Mouse (Mus musculus): ENCODE results near the gene Lonp2.

Gene Lonp2

DNA sequence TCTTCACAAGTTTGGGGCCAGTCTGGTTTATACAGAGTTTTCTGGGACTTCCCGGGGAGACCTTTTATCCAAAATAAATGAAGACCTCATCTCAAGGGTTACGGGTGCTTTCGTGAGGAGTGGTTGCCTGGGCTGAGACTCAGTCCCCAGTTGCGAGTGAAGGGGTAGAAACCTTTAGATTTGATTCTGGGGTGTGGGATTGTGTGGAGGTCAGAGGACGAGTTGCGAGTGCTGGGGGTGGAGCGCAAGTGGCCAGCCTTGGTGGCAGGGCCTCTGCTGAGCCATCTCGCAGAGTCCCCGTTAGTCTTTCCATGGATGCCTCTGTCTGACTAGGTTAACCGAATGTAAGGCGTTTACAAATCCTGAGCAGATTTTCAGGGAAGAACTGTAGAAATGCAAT is 122.7 kb downstream of the Lonp2 start:
- no peak for DNase-seq (ENCODE audit: low read depth, low spot score)

DNA sequence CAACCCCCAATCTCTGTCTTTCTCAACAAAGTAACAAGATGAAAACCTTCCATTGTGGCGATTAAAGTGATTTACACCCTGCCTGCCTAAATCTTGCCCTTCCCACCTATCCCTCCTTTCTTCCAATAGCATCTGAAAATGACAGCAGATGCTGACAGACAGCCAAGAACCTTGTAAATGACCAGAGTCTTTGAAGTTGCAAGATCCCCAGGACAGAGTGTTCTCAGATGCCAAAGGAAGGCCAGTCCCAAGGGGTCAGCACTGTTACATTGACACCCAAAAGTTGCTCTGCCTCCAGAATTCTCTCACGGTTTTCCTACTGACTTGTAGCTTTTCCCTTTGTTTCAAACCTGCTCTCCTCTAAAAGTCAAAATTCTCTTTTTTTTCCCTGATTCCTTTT is 126.0 kb downstream of the Lonp2 start:
- DNase-seq (ENCODE audit: low read depth, low spot score), result no peak

DNA sequence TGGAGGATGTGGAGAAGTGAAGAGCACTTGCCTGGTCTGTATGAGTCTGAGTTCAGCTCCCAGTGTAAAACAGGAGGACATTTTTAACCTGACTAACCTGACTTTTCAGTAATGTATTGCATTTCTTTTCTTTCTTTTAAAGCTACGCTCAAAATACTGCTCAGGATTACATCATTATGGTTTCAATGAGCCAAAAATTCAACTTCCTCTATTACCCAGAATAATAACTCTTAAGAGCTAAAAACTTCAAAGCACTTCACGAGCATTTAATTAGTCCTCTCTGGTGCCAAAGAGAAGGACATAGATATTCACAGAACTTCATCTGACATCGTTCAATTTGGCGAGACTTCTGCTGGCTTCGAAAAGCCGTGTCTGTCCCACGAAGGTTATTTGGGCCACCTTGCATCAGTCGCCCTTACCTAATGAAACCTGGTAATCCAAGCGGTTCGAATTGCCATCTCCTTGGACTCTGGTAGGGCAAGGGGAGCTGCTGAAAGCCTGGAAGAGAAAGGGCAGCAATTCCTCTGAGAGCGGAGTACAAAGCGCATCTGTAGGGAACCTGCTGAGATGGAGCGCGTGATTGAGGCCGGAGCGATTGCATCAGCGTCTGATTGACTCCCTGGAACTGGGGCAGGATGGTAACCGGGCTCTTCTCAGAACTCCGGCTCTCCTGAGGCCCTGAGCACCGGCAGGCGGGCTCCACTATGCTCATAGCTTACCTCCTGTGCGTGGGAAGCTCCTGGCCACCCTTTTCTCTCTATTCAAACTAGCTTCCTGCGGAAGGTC is 133.3 kb downstream of the Lonp2 start:
- DNase-seq (ENCODE audit: low read depth, low spot score), result no peak

DNA sequence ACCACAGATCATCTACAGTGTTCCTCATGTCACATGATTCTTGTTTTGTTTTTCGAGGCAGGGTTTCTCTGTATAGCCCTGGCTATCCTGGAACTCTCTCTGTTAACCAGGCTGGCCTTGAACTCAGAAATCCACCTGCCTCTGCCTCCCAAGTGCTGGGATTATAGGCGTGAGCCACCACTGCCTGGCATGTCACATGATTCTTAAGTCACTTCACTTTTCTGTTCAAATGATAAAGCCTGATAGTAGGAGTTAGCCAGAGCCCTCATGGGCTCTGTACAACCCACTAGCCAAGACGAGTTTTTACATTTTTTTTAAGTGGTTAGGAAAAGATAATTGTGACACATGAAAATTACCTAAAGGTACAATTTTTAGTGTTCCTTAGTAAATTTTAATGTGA is 134.8 kb downstream of the Lonp2 start:
- no peak for DNase-seq (ENCODE audit: low read depth, low spot score)

DNA sequence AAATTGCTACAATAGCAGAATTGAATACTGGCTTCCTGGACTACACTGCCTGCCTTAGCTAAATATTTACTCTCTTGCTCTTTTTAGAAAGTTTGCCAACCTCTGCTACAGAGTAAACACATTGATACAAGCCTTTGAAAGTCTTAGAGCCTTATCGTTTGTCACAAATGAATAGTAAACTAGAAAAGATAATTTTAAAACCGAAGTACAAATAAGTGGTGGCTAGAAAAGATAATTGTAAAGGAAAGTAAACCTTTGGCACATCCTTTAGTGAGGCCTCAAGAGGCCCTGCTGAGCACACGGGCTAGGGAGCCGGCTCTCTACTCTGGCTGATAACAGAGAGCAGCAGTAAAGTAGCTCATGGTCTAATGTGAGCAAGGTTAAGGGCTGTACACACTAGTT is 135.2 kb downstream of the Lonp2 start:
- DNase-seq (ENCODE audit: low read depth, low spot score), result no peak

DNA sequence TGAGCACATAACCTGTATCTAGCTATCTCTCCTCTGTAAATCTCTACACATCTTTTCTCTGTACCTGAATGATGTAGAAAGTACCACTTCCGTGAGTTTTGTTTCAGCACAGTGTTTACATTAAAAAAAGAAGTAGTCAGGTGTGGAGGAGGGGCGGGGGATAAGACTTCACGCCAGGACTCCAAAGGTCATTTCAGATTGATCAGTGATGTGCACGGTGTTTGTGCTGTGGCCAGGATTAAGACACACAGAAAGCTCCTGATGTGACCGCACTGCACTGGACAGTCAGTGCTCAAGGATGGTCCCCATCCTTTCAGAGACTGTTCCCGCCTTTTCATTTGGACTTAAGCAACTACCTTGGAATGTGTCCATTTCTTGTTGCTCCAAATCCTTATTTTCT is 136.9 kb downstream of the Lonp2 start:
- DNase-seq (ENCODE audit: low read depth, low spot score), result no peak

DNA sequence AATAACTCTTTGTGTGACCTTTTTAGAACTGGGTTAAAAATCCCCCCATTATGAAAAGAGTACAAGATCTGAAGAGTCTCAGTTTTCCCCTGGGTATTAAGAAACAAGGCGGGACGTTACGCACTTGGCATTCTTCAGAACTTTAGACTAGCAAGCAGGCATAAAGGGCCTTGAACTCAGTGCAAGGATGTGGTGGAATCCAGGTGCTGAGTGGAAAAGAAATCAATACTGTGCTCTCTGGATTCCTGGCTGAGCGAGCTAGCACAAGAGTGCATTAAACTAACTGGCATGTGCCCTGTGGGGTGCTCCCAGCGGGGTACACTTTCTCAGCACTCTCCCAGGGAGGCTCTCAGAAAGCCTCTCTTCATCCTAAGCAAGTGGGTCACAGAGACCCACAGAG is 139.0 kb downstream of the Lonp2 start:
- DNase-seq (ENCODE audit: low read depth, low spot score), result no peak

DNA sequence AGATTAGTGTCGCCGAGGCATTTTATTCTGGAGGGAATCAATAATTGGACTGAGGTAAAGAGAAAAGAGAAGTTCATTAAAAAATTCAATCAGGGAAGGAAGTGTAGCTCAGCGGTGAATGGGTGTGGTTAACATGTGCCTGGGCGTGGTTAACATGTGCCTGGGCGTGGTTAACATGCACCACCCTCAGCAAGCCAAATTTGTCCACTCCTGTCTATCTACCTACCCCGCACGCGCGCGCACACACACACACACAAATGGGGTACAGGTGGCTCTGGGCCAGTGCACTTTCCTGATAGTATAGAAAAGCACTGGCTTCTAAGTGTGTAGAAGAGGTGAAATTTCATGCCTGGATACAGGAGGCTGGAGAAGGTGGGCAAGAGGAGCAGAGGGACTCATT is 141.3 kb downstream of the Lonp2 start:
- no peak for DNase-seq (ENCODE audit: low read depth, low spot score)

DNA sequence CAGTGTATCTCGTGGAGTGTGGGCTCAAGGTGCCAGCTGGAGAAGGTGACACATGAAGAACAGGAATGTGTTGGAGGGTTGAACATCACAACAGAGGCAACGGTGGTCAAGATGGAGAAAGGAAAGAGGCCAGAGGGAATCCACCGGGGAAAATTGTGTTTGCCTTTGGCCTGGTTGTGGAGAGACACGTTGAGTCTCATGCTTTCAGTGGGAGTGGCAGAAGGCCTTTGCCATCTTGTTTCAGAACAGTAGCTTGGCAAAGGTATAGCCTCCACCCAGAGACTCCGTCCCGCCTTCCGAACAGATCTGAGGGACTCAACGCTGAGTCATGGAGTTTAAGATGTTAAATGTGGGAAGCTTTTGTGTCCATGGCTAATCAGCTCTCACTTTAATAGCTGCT is 141.8 kb downstream of the Lonp2 start:
- DNase-seq (ENCODE audit: low read depth, low spot score), result no peak

DNA sequence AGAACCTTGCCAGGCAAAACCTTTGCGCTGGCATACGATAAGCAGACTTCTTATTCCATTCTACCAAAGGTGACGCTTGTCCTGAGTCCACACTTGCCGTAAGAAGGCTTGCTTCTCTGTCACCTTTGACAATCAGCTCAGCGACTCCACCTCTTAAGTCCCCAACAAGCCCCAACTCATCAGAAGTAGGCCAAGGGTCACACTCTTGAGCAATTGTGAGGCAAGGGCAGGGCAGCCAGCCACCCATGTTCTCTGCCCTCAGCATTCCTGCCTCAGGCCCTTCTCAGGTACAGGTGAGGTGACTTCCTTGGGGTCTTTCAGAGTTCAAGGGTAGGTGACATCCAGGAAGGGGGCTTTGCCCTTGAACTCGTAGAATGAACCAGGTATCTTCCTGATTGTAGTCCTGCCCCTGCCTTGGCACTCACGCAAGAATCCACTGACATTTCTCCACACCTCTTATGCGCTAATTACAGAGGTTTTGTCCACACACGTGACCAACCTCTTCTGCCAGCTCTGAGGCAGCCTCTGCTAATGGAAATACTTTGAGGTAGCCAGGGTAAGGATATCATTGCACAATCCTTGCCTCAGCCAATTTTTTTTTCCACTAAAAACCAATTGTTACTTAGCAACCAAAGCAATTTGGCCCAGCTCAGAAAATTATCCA is 142.8 kb downstream of the Lonp2 start:
- no peak for DNase-seq (ENCODE audit: low read depth, low spot score)

DNA sequence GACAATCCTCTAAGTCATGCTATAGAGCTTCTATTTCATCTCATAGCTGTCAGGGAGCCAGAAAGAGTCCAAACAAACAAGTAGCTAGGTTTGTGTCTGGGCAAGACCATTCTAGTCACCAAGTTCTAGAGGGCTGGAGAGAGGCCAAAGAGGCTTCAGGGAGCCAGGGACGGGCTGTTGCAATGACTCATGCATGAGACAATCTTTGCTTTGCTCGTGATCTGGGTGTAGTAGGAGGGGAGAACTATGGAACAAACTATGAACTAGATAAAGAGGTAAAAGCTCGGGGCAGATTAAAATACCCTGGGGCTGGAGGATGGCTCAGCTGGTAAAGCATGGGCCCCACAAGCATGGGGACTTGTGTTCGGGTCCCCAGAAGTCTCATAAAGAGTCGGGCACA is 144.7 kb downstream of the Lonp2 start:
- no peak for DNase-seq (ENCODE audit: low read depth, low spot score)

DNA sequence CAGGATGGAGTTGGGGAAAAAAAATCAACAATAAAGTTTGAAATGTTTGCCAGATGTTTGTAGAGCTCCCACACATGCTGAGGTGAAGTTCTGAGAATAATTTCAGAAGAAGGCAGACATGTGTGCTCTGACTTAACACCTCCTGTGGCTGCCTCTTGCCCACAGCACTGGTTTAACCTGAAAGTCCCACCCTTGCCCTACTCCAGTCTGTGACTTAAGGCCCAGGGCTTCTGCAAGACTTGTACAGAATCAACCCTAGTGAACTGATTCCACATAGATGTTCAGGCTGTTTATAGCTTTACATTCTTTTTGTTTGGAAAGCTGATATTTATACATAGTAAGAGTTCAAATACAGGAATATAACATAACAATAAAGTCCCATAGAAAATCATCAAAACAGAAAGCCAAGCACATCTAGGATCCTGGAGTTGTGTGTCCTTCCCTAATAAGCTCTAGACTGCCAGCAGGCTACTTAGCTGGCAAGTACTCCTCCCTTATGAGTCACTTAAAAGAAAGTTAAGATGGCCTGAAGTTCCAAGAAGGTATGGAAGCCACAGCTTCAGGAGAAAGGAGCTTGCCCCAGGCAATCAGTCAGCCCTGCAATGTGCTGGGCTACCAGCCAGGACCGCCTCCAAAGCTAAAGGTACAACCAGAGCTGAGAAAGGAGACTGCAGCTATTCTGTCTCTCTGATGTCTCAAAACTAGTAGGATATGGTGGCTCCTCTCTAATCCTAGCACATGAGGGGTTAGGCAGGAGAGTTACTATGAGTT is 146.3 kb downstream of the Lonp2 start:
- DNase-seq (ENCODE audit: low read depth, low spot score), result no peak

Measured in CD4-positive helper T cell, adult 2 months (primary cell).